Mouse (Mus musculus) heart, postnatal 10 days (tissue): ENCODE data around the gene P4hb. TPM values are rescaled to one million over a fixed set of nuclear protein-coding genes. Genes with fewer than 3 reads are reported as not detected.
"Not testable (repeated sequence)": the region's sequence is repeated elsewhere in the genome, so short reads cannot be mapped to it uniquely, and the experiment has no call there.

ENCODE experiments used
- DNase-seq, 2 experiments: peaks; one replicate each; pipeline ENCODE4 v3.0.0; 2021
- intact Hi-C: fragments of 180-260 bp; cut with DNase I; formaldehyde crosslinking; loops from one replicate; pipeline ENCODE4 v1.15.1; 2025
- total RNA-seq, 2 experiments: library from RNA; stranded (reverse); gene quantifications; 2 replicates each; pipeline ENCODE4 v1.2.3; 2021

The P4hb gene
- total RNA-seq, 2 experiments from 2014 or later, result 306 to 311 TPM

DNA sequence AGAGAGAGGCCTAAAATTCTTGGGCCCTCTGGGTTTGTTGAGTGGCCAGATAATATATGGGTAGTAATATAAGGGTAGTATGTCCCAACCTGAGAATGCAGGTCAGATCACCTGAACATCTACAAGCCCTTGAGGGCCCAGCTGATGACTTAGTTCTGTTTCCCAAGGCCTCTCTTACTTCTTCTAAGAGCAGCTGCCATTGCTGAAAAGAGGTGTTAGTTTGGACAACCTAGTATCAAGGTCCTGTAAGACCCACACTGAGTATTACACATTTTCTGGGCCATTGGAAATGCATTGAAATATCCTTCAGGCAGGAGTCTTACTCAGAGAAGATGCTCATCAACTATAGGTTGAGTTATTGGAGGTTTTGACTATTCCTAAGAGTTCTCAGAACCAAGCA is 2.9 kb upstream of the P4hb start:
- intact Hi-C loops, result no loop called here
- DNase-seq, result no peak

DNA sequence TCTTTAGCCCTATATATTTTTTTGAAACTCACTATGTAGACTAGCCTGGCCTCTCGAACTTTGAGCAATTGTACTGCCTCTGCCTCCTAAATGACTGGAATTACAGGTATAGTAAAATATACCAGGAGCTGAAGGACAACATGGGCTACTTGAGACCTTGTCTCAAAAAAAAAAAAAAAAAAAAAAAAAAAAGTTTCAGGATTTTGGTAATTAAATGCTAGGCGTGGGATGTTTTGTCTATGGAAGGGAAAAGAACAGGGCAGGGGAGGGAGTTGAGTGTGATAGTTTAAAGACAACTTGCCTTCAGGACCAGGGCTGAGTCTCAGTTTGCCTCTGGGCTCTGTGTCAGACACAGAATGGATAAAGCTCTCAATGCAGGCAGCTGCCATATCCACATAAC is 2.0 kb upstream of the P4hb start:
- intact Hi-C loops, result no loop called here
- DNase-seq, result no peak

DNA sequence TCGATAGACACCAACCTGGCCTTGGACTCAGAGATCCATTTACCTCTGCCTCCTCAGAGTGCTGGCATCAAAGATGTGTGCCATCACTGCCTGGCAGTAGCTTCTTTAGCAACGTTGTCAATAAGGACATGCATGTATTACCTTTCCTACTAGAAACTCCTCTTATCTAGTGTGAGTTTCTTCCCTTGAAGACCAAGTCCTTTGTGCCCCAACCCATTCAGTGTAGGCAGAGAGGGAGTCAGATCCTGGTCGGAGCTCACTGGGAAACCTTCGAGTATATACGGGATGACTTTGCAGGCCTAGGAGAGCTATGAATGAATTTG is 1.2 kb upstream of the P4hb start:
- DNase-seq, result no peak
- intact Hi-C loops, result no loop called here

DNA sequence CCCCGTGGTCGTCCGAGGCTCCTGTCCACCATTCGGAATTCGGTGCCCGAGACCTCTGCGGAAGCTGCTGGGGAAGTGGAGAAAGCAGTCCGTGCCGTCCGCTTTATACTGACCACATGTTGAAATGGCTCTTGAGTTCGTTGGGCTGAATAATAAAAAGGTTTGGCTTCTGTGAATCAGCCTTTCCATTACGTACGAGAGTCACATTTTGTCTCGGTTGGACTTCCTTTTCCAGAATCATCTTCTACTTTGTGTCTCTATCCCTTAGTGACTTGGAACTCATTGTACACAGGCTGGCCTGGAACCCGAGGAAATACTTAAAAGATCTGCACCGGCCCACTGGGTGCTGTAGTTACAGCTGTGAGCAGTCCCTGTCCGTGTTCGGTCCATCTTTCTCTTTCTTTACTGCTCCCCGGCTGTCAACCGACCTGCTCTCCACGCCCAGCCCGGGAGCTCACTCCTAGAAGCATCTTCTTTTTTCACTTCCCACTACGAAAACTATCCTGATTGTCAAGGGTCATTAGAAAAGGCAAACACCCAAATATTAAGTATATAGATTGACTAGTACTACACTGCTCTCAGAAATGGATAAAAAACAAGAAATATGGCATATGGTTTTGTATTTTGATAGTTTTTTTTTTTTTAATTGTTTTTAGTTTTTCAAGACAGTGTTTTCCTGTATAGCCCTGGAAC is 678 bp upstream of the P4hb start:
- DNase-seq, result no peak
- intact Hi-C loops, result loop anchor here (2.0 kb wide), 1 partner anchor 55 kb away; no protein-coding TSS in a partner anchor

DNA sequence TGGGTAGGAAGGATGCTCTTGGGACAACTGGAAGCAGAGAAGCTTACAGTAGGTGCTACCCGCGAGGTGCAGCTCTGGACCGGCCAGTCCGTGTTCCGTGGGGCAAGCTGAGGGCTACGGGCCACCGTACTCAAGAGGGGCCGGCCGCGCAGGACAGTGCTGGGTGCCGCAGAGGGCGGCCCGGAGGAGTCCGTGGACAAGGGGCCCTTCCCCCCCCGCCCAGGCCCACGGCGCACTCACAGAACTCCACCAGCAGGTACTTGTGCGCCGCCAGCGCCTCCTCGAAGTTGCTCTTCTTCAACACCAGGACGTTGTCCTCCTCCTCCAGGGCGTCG is 669 bp downstream of the P4hb start:
- intact Hi-C loops, result loop anchor here (2.0 kb wide), 1 partner anchor 54 kb away; no protein-coding TSS in a partner anchor

DNA sequence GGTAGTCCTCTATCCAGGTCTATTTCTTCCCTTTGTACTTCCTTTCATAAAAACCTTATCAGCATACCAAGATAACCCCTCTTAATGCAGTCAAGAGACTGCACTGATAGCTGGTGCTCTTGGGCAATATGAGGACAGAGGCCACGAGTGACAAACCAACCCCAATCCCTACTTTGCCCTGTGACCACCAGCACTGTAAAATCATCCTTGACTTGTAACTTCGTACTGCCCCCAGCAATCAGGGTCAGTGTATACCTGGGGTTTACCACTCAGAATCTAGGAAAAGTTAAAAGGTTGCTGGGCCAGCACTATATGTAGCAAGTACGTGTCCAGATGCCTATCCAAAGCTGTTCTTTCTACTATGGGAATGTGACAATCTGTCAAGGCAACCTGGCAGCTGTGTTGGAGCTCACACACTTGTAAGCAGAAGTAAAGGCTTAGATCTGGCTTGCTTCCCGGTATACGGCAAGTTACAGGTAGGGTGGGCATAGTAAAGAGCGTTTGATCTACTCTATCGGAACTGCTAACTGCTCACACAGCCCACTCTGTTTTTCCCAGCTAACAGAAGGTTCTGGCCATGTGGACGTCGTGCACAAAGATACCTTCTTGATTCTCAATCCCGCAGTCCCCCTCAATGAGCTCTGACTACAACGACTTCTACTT is 1.2 kb downstream of the P4hb start:
- intact Hi-C loops, result loop anchor here (2.0 kb wide), 2 partner anchors 21 to 53 kb away; partner anchors contain the start of gene Ppp1r27
- DNase-seq, result peak in 1 of 2 experiments; percentile 13

More for the DNA sequence above, 669 bp downstream of the P4hb start:
- no peak for DNase-seq

DNA sequence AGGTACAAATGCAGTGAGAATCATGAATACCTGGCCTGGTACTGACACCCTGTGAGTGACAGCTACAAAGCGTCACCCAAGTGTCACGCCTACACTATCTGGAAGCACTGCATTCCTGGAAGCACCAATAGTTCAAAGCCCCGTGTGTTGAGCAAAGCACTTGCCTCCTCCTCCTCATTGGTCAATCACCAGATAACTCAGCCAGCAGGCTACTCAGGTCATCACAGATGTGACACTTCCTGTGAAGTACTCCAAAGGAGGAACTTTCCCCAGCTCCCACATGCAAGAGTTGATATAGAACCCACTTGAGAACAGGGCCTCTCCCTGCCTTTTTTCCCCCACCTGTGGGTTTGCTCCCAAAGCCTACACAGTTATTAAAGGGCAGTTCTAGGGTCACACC is 1.9 kb downstream of the P4hb start:
- DNase-seq, result no peak
- intact Hi-C loops, result loop anchor here (2.0 kb wide), 1 partner anchor 20 kb away; the partner anchor contains the start of gene Ppp1r27

DNA sequence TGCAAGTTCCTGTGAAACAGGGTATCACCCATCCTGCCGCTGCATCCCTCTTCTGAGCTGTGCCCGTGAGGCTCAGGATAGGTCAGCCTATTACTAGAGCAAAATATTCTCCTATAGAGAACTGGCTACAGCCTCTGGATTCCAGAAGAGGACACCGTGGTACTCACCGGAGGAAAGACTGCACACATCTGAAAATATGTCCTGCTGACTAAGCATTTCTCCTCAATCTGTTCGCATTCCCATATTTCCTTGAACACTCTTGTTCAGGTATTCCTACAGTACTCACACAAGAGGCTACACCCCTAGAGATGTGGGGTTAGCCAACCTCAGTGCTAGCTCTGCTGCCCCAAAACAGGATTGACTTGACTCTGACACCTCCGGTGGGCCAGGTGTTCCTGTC is 4.7 kb downstream of the P4hb start:
- intact Hi-C loops, result no loop called here
- DNase-seq, result no peak

DNA sequence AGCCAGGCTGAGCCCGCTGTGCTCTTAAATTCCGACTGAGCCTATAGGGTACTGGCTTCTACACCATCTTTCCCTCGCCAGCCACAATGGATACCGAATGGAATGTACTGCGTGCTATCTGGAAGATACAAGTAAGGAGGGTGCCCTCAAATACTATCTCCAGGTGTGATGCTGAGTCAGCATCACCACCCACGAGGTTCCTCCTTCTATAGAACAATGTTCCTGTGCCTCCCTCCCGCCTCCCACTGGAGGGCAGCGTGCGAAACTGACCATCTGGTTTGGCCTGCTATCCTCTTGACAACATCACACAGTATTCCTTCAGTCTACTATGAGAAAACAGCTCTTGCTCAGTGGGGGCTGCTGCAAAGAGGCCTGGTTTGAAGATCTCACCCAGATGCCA is 7.9 kb downstream of the P4hb start:
- intact Hi-C loops, result no loop called here
- DNase-seq, result no peak

DNA sequence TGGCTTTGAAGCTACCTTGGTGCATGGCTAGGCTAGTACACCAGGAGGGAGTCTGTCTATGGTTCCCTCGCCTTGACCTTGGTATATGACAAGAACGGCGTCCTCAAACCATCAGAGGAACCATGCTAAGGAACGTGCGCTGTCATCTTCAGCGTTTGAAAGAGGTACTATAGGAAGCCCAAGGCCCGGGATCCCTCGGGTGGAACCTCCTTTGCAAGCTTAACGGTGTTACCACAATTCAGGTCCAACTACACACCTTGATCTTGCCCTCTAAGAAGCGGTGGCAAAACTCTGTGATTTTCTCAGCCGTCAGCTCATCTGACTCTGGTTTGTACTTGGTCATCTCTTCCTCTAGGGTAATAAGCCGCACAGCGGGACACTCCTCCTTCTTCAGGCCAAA is 10.1 kb downstream of the P4hb start:
- DNase-seq, result no peak
- intact Hi-C loops, result no loop called here

DNA sequence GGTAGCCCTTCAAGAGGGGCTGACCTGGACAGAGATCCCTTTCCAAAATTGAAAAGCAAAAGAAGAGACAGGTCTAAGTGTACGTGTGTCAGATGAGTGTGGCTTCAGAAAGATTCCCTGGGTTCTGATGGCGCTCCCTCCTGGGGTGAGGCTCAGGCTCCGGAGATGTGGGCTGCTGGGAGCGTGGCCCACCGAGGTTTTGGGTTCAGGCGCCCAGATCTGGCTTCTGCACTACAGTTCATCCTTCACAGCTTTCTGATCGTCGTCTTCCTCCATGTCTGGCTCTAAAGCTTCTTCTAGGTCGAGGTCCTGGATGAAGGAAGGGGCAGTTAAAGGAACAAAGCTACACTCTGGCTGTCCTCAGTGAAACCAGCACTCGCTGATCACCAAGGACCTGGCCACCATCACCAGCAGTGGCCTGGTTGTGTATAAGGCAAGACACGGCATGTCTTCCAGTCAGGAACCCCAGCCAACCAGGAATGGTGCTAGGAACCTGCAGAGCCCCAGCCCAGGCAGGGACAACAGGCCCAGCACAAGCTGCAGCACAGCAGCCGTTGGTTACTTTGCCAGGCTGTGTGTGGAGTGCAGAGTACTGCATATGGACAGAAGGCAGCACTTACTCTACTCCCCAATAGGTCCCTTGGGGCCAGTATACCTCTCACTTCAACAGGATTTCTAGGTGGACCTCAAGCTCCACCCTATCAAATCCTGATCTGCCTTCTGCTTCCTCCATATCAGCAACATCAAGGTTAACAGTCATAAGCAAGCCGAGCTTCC is 11.9 kb downstream of the P4hb start:
- no peak for DNase-seq
- intact Hi-C loops, result no loop called here

DNA sequence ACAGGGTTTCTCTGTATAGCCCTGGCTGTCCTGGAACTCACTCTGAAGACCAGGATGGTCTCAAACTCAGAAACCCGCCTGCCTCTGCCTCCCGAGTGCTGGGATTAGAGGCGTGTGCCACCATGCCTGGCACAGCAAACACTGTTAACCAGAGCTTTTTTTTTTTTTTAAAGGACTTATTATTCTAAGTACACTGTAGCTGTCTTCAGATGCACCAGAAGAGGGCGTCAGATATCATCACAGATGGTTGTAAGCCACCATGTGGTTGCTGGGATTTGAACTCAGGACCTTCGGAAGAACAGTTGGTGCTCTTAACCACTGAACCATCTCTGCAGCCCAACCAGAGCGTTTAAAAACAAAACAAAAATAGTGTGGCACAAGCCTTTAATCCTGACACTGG is 14.2 kb downstream of the P4hb start:
- not testable (repeated sequence) for DNase-seq

DNA sequence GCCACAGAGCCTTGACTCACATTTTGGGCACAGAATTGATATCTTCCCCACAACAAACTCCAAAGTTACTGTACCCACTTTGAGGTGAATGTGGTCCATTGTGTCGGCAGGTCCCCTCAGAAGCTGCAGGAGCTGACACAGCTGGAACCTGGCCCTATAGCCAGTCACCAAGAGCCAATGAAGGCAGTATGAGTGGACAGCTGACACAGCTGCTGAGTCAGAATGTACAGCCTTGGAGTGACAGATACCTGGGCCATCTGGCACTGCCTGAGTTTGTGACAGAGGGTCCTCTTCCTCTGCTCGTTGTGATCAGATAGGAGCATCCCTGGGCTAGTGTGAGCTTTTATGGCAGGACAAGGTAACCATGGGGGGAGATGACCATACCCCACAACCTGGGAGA is 17.8 kb downstream of the P4hb start:
- no peak for DNase-seq
- intact Hi-C loops, result no loop called here

More for the DNA sequence above, 14.2 kb downstream of the P4hb start:
- intact Hi-C loops, result not testable (repeated sequence)

DNA sequence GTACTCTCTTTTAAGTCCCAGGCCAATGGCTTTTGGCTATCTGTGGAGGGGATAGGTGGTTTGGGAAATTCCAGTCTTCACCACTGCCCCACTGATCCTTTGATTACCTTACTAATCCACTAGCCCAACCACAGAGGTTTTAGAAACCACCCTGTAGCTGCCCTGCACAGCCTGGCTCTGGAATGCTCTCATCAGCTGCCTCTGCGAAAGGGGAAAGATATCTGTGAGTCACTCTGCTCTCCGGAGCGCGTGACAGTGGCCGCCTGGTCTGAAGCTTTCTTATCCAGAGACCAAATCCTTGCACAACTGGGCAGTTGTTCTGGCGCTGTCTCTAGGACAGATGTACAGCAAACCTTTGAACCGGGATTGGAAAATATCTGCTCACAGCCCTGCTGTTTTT is 18.2 kb downstream of the P4hb start:
- intact Hi-C loops, result no loop called here
- peak in 1 of 2 experiments; percentile 59 for DNase-seq

DNA sequence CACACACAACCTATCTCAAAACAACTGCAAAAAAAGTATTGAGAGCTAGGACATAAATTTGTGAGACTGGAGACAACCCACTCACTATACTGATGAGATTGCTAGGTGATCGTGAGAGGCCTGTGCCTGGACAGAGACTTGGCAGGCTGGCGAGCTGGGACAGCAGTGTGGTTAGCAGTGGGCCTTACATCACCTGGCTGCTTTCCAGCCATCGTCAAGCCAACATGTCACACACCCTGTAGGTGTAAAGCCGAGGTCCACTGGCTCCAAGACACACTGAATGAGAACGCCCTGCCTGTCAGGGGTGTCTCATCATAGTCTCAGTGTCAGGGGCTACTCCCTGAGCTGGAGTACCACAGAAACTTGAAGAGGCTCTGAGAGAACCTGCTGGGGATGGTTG is 20.3 kb downstream of the P4hb start:
- no peak for DNase-seq
- intact Hi-C loops, result no loop called here

DNA sequence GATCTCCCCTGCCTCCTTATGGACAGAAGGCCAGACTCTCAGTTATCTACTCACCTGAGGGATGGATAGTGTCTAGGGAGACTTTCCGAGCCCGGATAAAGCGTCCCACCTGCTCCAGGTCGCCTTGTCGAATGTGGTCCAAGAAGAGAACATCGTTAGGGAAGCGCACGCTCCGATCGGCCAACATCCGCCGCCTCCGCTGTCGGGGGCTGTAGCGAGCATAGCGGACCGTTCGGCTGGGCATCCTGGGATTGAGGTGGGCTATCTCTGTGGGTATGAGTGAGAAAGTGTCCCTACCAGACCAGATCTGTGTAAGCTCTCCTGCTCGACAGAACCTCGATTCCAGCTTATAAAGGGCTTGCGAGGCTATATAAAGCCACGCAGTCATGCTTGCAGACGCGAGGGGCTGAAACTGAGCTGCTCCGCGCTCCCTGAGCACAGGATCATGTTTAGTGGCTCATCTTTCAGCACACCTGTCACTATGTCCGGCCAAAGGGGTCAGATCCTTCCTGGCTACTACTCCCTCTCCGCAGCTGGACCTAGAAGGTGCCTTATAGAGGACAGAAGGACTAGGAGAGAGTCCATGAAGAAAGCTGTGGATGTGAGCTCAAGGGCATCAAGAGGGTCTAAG is 22.1 kb downstream of the P4hb start, which contains the start of gene Ppp1r27:
Ppp1r27 (minus strand) TSS at position 323 of the 631 bp plus-strand sequence.
- DNase-seq, result no peak
- intact Hi-C loops, result loop anchor here (2.0 kb wide), 1 partner anchor 20 kb away; no protein-coding TSS in a partner anchor

DNA sequence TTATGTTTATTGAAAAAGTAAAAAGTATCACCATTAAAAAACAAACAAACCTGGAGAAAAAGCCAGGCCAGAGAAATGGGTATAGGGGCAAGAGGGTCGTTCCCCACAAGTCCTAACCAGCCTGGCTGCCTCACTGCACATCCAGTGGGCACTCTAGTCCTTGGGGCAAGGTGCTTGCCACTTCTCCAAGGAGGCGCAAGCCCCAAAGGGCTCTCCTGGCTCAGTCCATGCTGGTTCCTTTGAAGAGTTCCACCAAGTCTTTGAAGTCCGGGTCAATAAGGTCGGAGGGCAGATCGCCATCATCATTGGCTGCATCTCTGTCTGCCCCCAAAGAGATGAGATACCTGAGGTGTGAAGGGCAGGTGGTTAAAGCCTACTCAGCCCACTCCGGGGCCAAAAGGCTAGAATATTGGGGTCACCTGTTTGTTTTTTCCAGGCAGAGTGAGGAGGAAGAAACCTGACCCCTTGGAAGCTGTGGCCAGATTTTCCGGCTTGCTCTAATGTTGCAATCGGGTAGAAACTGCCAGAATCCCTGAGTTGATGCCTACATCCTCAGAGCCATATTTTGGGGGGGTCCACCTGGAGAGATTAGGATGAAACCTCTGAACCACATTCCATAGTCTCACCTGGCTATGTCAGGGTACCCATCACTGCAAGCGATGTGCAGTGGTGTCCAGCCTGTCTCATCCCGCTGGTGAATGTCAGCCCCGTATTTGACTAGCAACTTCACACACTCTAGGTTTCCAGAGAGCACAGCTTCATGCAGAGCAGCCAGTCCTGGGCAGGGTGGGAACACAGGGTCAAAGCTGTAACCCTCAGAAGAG is 22.9 kb downstream of the P4hb start:
- DNase-seq, result no peak
- intact Hi-C loops, result loop anchor here (2.0 kb wide), 3 partner anchors 21 to 57 kb away; no protein-coding TSS in a partner anchor

DNA sequence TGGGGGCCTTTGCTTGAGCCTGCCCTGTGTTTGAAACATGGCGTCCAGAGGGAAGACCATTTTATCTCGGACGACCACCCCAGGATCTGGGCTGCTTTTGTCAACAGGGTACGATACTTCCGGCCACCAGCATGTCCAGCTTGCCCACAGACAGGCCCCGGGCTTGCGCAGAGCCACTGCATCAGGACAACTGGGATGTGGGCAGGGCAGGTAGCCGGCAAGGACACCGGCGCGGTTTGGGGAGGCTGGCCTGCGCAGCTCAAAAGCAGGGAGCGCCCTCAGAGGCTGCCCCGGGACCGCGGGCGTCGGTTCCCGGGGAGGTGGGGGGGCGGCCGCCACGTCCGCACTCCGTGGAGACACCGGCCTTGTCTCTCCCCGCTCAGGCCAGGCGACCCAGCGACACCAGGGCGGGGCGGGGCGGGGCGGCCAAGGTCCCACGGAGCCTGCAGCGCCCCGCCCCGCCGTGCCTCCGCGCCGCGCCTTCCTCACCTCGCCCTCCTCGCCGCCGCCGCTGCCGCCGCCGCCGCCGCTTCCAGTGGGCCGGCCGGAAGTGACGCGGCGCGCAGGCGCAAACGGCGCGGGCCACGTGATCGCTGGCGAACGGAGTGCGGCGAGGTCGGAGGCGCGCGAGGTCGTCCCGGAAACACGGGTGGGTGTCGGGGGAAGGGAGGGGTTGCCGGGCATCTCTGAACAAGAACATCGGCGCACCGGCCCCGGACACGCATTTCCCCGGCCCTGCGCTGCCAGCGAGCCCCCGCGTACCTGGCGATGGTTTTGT is 23.7 kb downstream of the P4hb start, which contains the start of gene Mcrip1:
Mcrip1 (minus strand) TSS at position 560 of the 778 bp plus-strand sequence.
- intact Hi-C loops, result loop anchor here (2.0 kb wide), 2 partner anchors 29 to 57 kb away; no protein-coding TSS in a partner anchor
- DNase-seq, result peak; percentile 96 to 97

DNA sequence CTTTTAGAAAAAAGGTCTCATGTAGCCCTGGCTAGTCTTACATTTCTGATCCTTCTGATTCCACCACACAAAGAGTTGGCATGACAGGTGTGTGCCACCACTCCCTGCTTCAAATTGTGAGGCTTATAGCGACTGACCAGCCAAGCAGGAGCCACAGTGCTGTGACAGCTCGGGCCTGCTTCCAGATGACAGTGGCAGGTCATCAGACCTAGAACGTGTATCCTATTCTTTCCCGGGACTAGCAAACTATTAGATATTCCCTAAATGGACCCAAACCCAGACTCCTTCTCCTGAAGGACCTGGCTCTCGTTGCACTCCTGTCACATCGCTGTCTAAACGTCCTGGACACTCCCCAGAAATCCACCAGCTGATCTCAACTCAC is 24.3 kb downstream of the P4hb start:
- no peak for DNase-seq
- intact Hi-C loops, result loop anchor here (2.0 kb wide), 2 partner anchors 28 to 56 kb away; no protein-coding TSS in a partner anchor
